Mouse (Mus musculus): ENCODE data around the gene Rnf145. TPM values are rescaled to one million over a fixed set of nuclear protein-coding genes. Genes with fewer than 3 reads are reported as not detected.

The Rnf145 gene
- total RNA-seq, 2 experiments from 2014 or later, result 41.5 to 55.1 TPM

DNA sequence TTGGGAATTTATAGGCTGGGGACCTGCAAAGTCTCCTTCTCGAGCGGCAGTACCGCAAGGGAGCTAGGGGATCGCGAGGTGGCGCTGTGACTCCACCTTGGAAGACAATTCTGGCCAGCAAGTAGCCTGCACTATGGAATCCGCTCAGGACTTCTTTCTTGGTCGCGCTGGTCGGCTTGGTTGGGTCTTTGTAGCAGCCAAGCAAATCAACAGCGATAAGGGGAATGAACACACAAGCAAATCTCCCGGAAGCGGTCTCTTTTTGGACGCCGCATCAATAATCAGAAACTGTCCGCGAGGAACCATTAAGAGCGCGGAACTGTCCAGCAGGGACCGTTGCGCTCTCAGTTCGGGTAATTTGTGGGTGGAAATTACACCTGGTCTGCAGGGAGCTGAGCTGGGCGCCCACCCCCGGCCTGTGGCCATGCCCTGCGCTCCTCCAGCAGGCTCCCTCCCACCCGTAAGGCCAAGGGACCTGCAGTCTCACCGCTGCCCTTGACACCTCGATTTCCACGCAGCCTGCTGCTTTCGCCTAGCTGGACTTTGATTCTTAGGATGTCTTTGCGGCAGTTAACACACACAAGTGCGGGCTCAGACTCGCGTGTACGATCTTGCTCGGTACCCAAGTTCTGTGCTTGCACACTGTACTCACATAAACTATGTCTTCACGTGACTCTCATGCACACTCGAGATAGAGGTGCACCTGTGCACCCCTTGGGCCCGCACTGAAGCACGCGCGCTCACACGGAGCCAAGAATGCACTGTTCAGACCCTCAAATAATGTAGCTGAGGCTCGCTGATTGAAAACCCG, 92.4 kb downstream of the Rnf145 start:
- ATAC-seq (replicated peaks; ENCODE audit: low FRiP score, low TSS enrichment, poor library complexity, severe bottlenecking), result peak; percentile 85

GRCm38 (mm10) chr11:44612156-44612555, 93.4 kb downstream of the Rnf145 start:
- ATAC-seq (replicated peaks; ENCODE audit: low FRiP score, low TSS enrichment, poor library complexity, severe bottlenecking), result no peak

DNA sequence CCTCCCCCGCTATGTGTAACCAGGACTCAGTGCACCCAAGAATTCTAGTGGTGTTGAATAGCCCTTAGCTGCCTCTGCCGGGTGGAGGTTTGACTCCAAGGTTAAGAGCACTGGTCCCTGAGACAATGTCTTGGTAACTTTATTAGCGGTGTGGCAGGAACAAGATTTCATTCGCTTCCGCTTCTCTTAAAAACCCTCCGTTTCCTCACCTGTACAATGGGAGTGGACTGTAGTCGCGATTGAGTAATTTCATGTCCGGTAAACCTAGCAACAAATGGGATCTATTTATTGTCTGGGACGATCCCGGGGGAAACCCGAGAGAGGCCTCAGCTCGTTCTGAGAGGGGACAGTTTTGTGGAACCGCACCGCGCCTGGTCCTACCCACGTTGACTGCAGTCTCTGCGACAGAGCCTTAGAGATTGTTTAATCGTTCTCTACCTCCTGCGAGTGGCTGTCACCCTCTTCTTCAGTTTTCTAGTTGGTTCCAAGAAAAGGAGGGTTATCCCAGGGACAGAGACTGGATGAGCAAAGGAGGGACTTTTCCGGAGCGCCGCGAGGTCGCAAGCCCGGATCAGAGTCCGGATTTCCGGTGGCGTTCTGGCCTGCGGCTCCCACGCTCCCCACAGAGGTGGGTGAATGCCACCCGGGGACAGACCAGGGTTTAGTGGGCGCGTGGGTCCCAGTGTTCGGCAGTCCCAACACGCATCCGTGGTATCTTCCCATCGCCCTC, 94.1 kb downstream of the Rnf145 start:
- no peak for ATAC-seq (replicated peaks; ENCODE audit: low FRiP score, low TSS enrichment, poor library complexity, severe bottlenecking)

- no peak for ATAC-seq (replicated peaks; ENCODE audit: low FRiP score, low TSS enrichment, poor library complexity, severe bottlenecking)
Measured at GRCm38 (mm10) chr11:44613411-44614180, 94.8 kb downstream of the Rnf145 start.

Other genes with a start within 250 kb of the Rnf145 start
- not detected in 2 replicates for gene Il12b, start 118.9 kb upstream of the Rnf145 start, total RNA-seq (2014; fragmentation: Nextera tagmentation)
- not detected in 2 replicates for gene Il12b, start 118.9 kb upstream of the Rnf145 start, total RNA-seq (2017)
- gene Ublcp1, start 48.5 kb upstream of the Rnf145 start, total RNA-seq (2014; fragmentation: Nextera tagmentation), result 51.7 and 58.8 TPM in 2 replicates
- gene Ublcp1, start 48.5 kb upstream of the Rnf145 start, total RNA-seq (2017), result 122 and 125 TPM in 2 replicates
- gene Ebf1, start 98.4 kb downstream of the Rnf145 start, total RNA-seq (2014; fragmentation: Nextera tagmentation), result 4.0 and 26.9 TPM in 2 replicates
- gene Ebf1, start 98.4 kb downstream of the Rnf145 start, total RNA-seq (2017), result 2.9 TPM in 1 of 2 replicates, not detected in the other